Mouse (Mus musculus) heart, embryonic 15.5 days (tissue): ENCODE data around the gene Efhb. TPM values are rescaled to one million over a fixed set of nuclear protein-coding genes. Genes with fewer than 3 reads are reported as not detected.

Experiments
- ATAC-seq: fragments of 200-750 bp; cut with Nextera tagmentation; replicated peaks from 2 replicates; pipeline ENCODE4 v1.8.0; 2017; ENCODE audit warnings: low read depth, moderate TSS enrichment; ENCODE audit not compliant: insufficient number of reproducible peaks, insufficient read depth, low FRiP score
- H3K27ac ChIP-seq: fragments of 300-500 bp; sonication (generic); 2 replicates; pipeline ENCODE4 v1.5.1; 2015; ENCODE audit warnings: mild to moderate bottlenecking, inconsistent platforms
- H3K27me3 ChIP-seq: fragments of 300-500 bp; sonication (generic); 2 replicates; pipeline ENCODE4 v1.6.1; 2015; ENCODE audit warnings: inconsistent platforms
- H3K36me3 ChIP-seq: fragments of 300-500 bp; sonication (generic); 2 replicates; pipeline ENCODE4 v1.6.1; 2015; ENCODE audit warnings: mild to moderate bottlenecking, inconsistent platforms
- H3K4me1 ChIP-seq: fragments of 300-500 bp; sonication (generic); replicated peaks from 2 replicates; pipeline ENCODE4 v1.6.1; 2015; ENCODE audit warnings: inconsistent platforms
- H3K4me2 ChIP-seq: fragments of 300-500 bp; sonication (generic); 2 replicates; pipeline ENCODE4 v1.6.1; 2015; ENCODE audit warnings: inconsistent platforms, mild to moderate bottlenecking, moderate library complexity
- H3K4me3 ChIP-seq: fragments of 300-500 bp; sonication (generic); 2 replicates; pipeline ENCODE4 v1.5.1; 2015; ENCODE audit warnings: mild to moderate bottlenecking, inconsistent platforms
- H3K9ac ChIP-seq: fragments of 300-500 bp; sonication (generic); 2 replicates; pipeline ENCODE4 v1.6.1; 2015; ENCODE audit warnings: mild to moderate bottlenecking, inconsistent platforms
- H3K9me3 ChIP-seq: fragments of 300-500 bp; sonication (generic); replicated peaks from 2 replicates; pipeline ENCODE4 v1.6.1; 2016; ENCODE audit warnings: inconsistent platforms
- WGBS: fragments of 180-500 bp; shearing (Covaris S2); methylation state at CpG from one replicate; pipeline ENCODE4 v1.1.7; 2015; ENCODE audit warnings: mixed read lengths; 5-methylcytosine and 5-hydroxymethylcytosine counted together
- polyA plus RNA-seq: library from polyadenylated mRNA; unstranded; fragments of >200 nt; fragmentation: Nextera tagmentation; extraction: Ambion mirVana; gene quantifications from 2 replicates; pipeline ENCODE4 v1.2.1, GENCODE M21; 2015

Gene Efhb
- polyA plus RNA-seq, 1 experiment from 2014 or later: 0.34 TPM

DNA sequence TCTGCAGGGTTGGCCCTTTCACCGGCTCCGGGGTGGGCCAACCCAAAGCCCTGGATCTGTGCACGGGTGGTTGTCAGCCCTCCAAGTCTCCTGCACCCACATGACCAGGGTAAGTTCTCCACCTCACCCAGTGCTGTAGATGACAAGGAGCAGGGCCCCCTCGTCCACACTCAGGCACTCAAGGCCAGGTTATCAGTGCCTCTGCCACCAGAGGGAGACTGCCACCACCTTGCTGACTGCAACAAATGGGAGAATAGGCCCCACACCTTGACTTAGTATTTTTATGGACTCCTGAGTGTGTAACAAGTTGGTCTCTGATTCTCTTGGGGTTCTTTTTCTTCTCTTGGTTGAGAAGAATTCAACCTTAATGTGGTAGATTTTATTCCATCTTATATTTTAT is 2.4 kb upstream of the Efhb start:
- no peak for ATAC-seq
- Histone ChIP-seq H3K4me3 (no peak overlapping the region), H3K9me3 (no peaks in the 10 kb centered on the region), H3K9ac (no peak overlapping the region), H3K4me1 (0 out of 2 replicates have a peak, but pooled peaks cover 4% of the 10 kb centered on the region), H3K27me3 (no peaks in the 10 kb centered on the region), H3K27ac (no peak overlapping the region), H3K4me2 (no peak overlapping the region), H3K36me3 (no peaks in the 10 kb centered on the region)
- 51% methylated on average over 4 of the region's 4 CpGs for WGBS

DNA sequence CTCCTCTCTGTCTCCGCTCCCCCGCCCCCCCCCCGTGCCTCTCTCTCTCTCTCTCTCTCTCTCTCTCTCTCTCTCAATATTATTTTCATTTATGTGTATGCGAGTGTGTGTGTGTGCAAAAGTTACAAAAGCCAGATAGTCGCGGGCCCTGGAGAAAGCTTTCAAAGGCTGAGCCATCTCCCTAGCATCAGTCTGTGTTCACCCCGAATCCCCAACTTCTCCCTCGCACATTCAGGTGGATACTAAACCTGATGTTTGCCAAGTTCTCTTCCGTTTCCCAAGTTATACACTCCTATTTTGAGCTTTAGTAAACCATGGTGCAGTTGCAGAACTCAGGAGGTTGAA is 347 bp upstream of the Efhb start:
- WGBS: 20% methylated on average over 7 of the region's 9 CpGs
- Histone ChIP-seq H3K36me3 (no peaks in the 10 kb centered on the region), H3K27ac (no peak overlapping the region), H3K4me1 (0 out of 2 replicates have a peak, but pooled peaks cover 4% of the 10 kb centered on the region), H3K4me3 (peak overlapping the region; percentile 46), H3K27me3 (no peaks in the 10 kb centered on the region), H3K4me2 (peak overlapping the region; percentile 64), H3K9me3 (no peaks in the 10 kb centered on the region), H3K9ac (0 out of 2 replicates have a peak overlapping the region, but pooled peaks have one; percentile 4)
- ATAC-seq: no peak

DNA sequence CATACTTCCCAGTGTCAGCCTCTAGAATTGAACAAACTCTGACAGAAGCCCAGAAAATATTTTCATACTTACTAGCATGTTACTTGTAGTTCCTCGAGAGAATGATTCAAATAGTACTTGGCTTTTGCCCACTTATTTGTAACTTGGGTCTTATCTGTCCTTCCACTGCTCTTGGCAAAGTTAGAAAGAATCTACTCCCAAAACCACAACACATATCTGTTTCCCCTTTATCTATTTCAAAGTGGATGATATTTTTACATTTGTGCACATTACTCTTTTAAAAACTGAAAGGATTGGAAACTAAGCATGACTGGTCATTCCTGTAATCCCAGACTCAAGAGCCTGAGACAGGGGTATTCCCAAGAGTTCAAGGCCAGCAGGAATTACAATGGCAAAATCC is 6.4 kb downstream of the Efhb start:
- WGBS: 44% methylated on average over 1 of the region's 1 CpGs
- Histone ChIP-seq H3K4me1 (no peaks in the 10 kb centered on the region), H3K9me3 (no peaks in the 10 kb centered on the region), H3K4me3 (no peak overlapping the region), H3K27ac (no peak overlapping the region), H3K36me3 (no peaks in the 10 kb centered on the region), H3K27me3 (no peaks in the 10 kb centered on the region), H3K9ac (no peak overlapping the region), H3K4me2 (no peak overlapping the region)
- no peak for ATAC-seq

DNA sequence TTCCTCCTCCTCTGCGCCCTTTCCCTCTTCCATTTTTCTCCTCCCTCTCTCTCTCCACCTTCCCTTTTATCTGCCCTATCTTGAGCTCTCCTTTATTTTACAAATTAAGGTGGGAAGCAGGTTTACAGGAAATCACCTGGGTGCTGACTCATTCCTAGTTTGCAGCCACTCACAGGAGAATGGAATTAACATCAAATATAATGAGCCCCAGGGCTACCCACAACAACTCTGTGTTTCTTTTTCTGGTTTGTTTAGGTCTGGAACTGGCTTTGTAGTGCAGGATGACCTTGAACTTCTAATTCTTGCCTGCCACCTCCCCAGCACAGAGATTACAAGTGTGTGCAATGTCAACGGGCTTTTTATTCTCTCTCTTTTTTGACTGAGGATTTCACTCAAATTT is 7.0 kb downstream of the Efhb start:
- Histone ChIP-seq H3K27ac (no peak overlapping the region), H3K9ac (no peak overlapping the region), H3K4me1 (no peaks in the 10 kb centered on the region), H3K9me3 (no peaks in the 10 kb centered on the region), H3K4me3 (no peak overlapping the region), H3K4me2 (no peak overlapping the region), H3K36me3 (no peaks in the 10 kb centered on the region), H3K27me3 (no peaks in the 10 kb centered on the region)
- no peak for ATAC-seq
- 83% methylated on average over 2 of the region's 2 CpGs for WGBS

DNA sequence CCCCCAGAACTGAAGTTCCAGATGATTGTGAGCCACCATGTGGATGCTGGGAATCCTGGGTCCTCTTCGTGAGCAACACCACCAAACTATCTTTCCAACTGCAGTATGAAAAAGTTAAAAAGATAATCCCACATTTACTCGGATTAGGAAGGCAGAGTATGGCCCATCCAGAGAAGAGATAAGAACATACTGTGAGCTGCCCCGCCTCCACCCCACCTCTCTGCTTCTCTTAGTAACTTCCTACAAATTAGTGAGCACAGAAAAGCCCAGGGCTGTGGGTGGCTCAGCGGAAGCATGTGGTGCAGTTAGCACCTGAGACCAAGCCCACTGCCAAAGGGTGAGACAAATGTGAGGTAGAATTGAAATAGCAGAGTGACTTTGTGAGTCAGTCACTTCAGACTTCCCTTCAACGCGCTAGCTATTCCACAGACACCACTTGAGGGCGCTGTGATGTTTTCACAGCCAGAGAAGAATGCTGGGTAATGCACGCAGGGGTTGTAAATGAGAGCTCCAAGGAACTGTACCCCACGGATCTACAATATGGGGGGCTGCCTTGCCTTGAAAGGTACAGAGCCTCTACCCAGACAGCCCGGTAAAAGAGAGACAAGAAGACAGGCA is 60.3 kb downstream of the Efhb start:
- H3K4me1 ChIP-seq: no peaks in the 10 kb centered on the region
- no peak for ATAC-seq
- H3K36me3 ChIP-seq: no peaks in the 10 kb centered on the region
- H3K9me3 ChIP-seq: no peaks in the 10 kb centered on the region
- no peak overlapping the region for H3K27ac ChIP-seq
- WGBS: 26% methylated on average over 10 of the region's 10 CpGs
- H3K4me3 ChIP-seq: no peak overlapping the region
- H3K4me2 ChIP-seq: peak overlapping the region; percentile 32
- H3K27me3 ChIP-seq: no peaks in the 10 kb centered on the region
- H3K9ac ChIP-seq: peak overlapping the region; percentile 34; the same call in 1 of the 2 replicates

DNA sequence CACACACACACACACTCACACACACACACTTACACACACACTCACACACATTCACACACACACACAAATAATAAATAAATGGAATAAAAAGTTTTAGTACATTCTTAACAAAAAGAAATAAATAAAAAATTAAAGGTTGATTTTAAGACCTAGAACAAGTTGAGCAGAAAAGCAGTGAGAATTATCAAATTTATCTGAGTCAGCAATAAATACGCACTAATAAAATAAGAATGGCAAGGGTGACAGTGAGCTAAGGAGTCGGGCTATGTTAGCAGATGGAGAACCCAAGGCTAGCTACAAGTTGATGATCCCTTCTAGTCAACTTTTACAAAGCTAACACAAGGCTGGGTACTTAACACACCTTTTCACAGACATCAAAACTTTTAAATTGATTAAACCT is 69.9 kb downstream of the Efhb start:
- 81% methylated on average over 2 of the region's 2 CpGs for WGBS
- no peak overlapping the region for H3K9ac ChIP-seq
- no peaks in the 10 kb centered on the region for H3K36me3 ChIP-seq
- no peak overlapping the region for H3K4me3 ChIP-seq
- no peaks in the 10 kb centered on the region for H3K4me1 ChIP-seq
- H3K27ac ChIP-seq: no peak overlapping the region
- no peaks in the 10 kb centered on the region for H3K27me3 ChIP-seq
- no peak for ATAC-seq
- no peaks in the 10 kb centered on the region for H3K9me3 ChIP-seq
- H3K4me2 ChIP-seq: no peak overlapping the region

DNA sequence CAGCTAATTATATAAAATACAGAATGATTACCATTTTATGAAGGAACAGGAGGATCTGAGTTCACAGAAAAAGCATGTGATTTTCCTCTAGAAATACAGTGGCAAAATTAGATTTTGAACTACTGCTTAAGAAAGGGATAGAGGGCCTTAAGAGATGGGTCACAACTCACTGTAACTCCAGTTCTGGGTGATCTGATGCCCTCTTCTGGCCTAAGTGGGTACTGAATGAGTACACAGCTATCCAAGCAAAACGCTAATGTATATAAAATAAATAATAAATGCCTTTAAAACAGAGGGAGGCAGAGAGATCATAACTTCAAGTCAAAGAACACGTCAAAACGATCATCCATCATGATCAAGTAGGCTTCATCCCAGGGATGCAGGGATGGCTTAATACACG is 73.6 kb downstream of the Efhb start:
- no peaks in the 10 kb centered on the region for H3K27me3 ChIP-seq
- no peak overlapping the region for H3K4me3 ChIP-seq
- no peaks in the 10 kb centered on the region for H3K4me1 ChIP-seq
- no peaks in the 10 kb centered on the region for H3K36me3 ChIP-seq
- H3K9me3 ChIP-seq: no peaks in the 10 kb centered on the region
- no peak overlapping the region for H3K9ac ChIP-seq
- H3K27ac ChIP-seq: no peak overlapping the region
- WGBS: 31% methylated on average over 4 of the region's 4 CpGs
- H3K4me2 ChIP-seq: no peak overlapping the region
- no peak for ATAC-seq

DNA sequence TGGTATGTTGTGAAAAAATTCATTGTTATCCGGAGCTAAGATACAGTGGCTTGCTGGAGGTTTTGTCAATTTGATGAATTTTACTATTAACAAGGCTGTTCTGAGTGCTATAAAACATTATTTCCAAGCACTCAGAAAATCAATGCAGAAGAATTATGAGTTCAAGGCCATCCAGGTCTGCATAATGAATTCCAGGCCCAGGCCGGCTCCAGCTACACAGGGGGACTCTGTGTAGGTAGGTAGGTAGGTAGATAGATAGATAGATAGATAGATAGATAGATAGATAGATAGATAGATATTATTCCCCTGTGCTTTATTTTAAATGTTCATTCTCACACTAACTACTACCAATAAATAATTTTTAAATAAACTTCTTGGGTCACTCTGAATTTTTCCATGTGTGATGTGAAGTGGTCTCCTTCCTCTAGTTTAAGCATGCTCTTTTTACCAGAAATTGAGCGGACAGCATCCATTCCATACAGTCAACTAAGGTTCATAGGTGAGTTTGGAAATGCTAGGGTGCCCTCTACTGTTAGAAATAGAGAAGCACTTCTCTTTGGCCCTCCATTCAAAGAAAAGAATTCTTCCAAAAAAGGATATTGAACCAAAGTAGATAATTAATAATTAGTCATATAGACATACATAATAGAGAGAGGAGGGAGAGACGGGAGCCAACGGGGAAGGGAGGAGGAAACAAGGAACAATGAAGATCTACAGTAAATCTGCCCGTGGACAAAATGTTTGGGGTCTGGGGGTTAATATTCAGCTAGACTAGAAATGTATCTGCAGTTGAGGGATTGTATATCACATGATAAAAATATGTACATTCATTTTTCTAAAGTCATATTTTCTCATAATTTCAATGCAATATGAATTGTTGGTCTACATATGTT is 75.3 kb downstream of the Efhb start:
- Histone ChIP-seq H3K4me3 (no peak overlapping the region), H3K36me3 (no peaks in the 10 kb centered on the region), H3K4me2 (no peak overlapping the region), H3K27ac (no peak overlapping the region), H3K9me3 (no peaks in the 10 kb centered on the region), H3K9ac (no peak overlapping the region), H3K27me3 (no peaks in the 10 kb centered on the region), H3K4me1 (no peaks in the 10 kb centered on the region)
- ATAC-seq: no peak
- WGBS: 43% methylated on average over 6 of the region's 6 CpGs

DNA sequence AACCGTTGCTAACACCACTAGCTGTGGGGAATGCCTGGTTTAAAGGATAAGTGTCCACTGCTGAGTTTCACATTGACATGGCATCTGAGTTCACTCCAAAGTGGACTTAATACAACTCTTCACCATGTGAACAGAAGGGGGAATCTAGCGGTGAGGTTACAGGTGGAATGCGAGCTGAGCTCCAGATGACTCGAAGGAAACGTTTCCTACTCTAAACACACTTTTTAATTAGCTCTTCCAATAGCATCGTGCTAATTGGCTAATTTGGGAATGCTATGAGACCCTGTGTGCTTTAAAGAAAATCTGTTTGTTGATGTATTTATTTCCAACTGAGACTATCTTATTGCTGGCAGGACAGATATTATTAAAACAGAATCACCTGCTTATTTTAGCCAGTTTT is 76.3 kb downstream of the Efhb start:
- no peak overlapping the region for H3K4me2 ChIP-seq
- WGBS: 71% methylated on average over 6 of the region's 6 CpGs
- H3K27me3 ChIP-seq: no peaks in the 10 kb centered on the region
- H3K4me1 ChIP-seq: no peaks in the 10 kb centered on the region
- ATAC-seq: no peak
- no peaks in the 10 kb centered on the region for H3K9me3 ChIP-seq
- no peak overlapping the region for H3K27ac ChIP-seq
- no peaks in the 10 kb centered on the region for H3K36me3 ChIP-seq
- no peak overlapping the region for H3K4me3 ChIP-seq
- no peak overlapping the region for H3K9ac ChIP-seq

DNA sequence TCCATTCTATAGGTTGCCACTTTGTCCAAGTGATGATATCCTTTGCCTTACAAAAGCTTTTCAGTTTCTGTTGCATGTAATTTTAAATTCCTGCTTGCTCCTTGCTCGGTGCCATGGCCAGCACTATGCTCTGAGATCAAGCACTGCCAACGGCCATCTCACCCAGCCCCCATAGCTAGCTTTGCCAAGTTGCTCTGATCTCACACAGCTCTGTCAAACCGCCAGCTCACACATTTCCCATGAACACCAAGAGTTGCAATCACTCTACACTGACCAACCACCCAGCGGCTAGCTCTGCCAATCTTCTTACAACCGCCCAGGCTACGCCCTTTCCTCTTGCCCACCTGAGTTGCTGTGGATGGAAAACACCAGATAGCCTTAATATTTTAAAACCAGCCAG is 99.0 kb downstream of the Efhb start:
- ATAC-seq: no peak

More for the DNA sequence above, 99.0 kb downstream of the Efhb start:
- H3K4me1 ChIP-seq: no peaks in the 10 kb centered on the region
- H3K27me3 ChIP-seq: no peaks in the 10 kb centered on the region
- H3K9me3 ChIP-seq: no peaks in the 10 kb centered on the region
- H3K4me3 ChIP-seq: no peak overlapping the region
- no peak overlapping the region for H3K4me2 ChIP-seq
- WGBS: 65% methylated on average over 6 of the region's 6 CpGs
- H3K27ac ChIP-seq: no peak overlapping the region
- no peak overlapping the region for H3K9ac ChIP-seq
- H3K36me3 ChIP-seq: no peaks in the 10 kb centered on the region
